ENCODE assay signal across 9 mouse cellular contexts in the genomic region with DNA sequence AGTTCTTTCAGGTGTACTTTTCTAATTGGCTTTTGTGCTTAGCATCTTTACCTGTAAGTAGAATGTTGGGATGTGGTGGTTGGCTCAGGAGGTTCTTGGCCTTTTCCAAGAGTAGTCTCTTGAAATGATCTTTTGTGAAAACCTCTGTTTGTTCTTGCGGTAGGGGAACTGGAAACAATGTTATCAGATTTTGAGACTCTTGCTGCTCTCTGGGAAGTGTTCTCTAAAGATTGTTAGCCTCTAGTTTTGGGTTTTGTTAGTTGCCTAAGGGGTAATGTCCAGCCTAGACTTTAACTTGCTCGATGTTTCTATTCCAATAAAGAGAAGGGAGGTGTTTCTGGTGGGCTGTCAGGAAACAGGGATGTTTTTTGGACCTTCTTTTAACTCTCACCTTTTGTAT. TPM values are rescaled to one million over a fixed set of nuclear protein-coding genes. Genes with fewer than 3 reads are reported as not detected.
DNase-seq lines count a peak whose midpoint lies in the region; ATAC-seq and TF ChIP-seq lines count a peak whose summit lies in the region.
"Had no signal": no experiment of that assay in that cellular context is flagged by ENCODE, and none has a peak within 500 bp of the region (broad histone marks: within the 10 kb centered on the region; RNA-seq: fewer than 3 reads in every experiment).

No protein-coding gene starts in this region.

- H3K27me3 ChIP-seq in heart, embryonic 13.5 days (replicated peaks), result no peaks in the 10 kb centered on the region
- H3K27me3 ChIP-seq in ES-Bruce4 (ENCODE audit: control insufficient read depth, insufficient read depth, low read length, poor library complexity, severe bottlenecking), result no peaks in the 10 kb centered on the region
- no peaks in the 10 kb centered on the region; the same call in 1 of the 2 replicates for H3K27me3 ChIP-seq in hindbrain, embryonic 10.5 days (ENCODE audit: insufficient read depth, poor library complexity, severe bottlenecking)
- no peaks in the 10 kb centered on the region for H3K27me3 ChIP-seq in liver, embryonic 16.5 days (ENCODE audit: control insufficient read depth, insufficient read depth, low read depth, low read length)

- no peak for TF ChIP-seq EP300 in ES-Bruce4 (IDR thresholded peaks at IDR 0.05; ENCODE audit: insufficient read depth, low read depth, low read length)

- TF ChIP-seq POLR2A in ES-Bruce4 (IDR thresholded peaks at IDR 0.05; ENCODE audit: insufficient read depth, low read length), result no peak

- H3K4me2 ChIP-seq in heart, embryonic 13.5 days, result peak overlapping the region; percentile 96
- peak overlapping the region; percentile 93 for H3K4me2 ChIP-seq in liver, embryonic 16.5 days (ENCODE audit: low read depth, low read length)

- H3K9me3 ChIP-seq in heart, embryonic 13.5 days, result no peaks in the 10 kb centered on the region
- no peaks in the 10 kb centered on the region for H3K9me3 ChIP-seq in ES-Bruce4 (replicated peaks; ENCODE audit: control insufficient read depth, insufficient read depth, low read length, poor library complexity, severe bottlenecking)
- no peaks in the 10 kb centered on the region for H3K9me3 ChIP-seq in hindbrain, embryonic 10.5 days
- H3K9me3 ChIP-seq in liver, embryonic 16.5 days (replicated peaks; ENCODE audit: control insufficient read depth, low read length), result no peaks in the 10 kb centered on the region

- TF ChIP-seq CTCF in ES-Bruce4 (IDR thresholded peaks at IDR 0.05; ENCODE audit: low read depth, low read length), result no peak

- 38% methylated on average over 2 of the region's 2 CpGs for WGBS in heart, embryonic 13.5 days
- WGBS in hindbrain, embryonic 10.5 days, result 68% methylated on average over 2 of the region's 2 CpGs
- WGBS in liver, embryonic 16.5 days (ENCODE audit: insufficient replicate concordance), result 14% methylated on average over 2 of the region's 2 CpGs

- H3K36me3 ChIP-seq in heart, embryonic 13.5 days, result no peaks in the 10 kb centered on the region
- H3K36me3 ChIP-seq in ES-Bruce4 (ENCODE audit: control insufficient read depth, insufficient read depth, low read length, poor library complexity, severe bottlenecking), result no peaks in the 10 kb centered on the region
- H3K36me3 ChIP-seq in hindbrain, embryonic 10.5 days, result no peaks in the 10 kb centered on the region
- H3K36me3 ChIP-seq in liver, embryonic 16.5 days (ENCODE audit: control insufficient read depth, insufficient read depth), result no peaks in the 10 kb centered on the region

- H3K4me1 ChIP-seq in heart, embryonic 13.5 days, result peaks cover 27% of the 10 kb centered on the region
- H3K4me1 ChIP-seq in ES-Bruce4 (ENCODE audit: control insufficient read depth, insufficient read depth, low read length), result peaks cover 1% of the 10 kb centered on the region
- H3K4me1 ChIP-seq in hindbrain, embryonic 10.5 days (replicated peaks), result peaks cover 27% of the 10 kb centered on the region
- H3K4me1 ChIP-seq in liver, embryonic 16.5 days (ENCODE audit: control insufficient read depth, low read depth, low read length), result peaks cover 19% of the 10 kb centered on the region

- H3K4me3 ChIP-seq in heart, embryonic 13.5 days, result peak overlapping the region; percentile 94
- no peak overlapping the region for H3K4me3 ChIP-seq in ES-Bruce4 (ENCODE audit: low read depth, low read length)
- peak overlapping the region; percentile 97 for H3K4me3 ChIP-seq in hindbrain, embryonic 10.5 days
- H3K4me3 ChIP-seq in liver, embryonic 16.5 days (ENCODE audit: low read depth, low read length), result peak overlapping the region; percentile 91

- intact Hi-C loops in heart, postnatal 14 days (cut with DNase I), result loop anchor here (5.0 kb wide), 1 partner anchor 46 kb away; no protein-coding TSS in a partner anchor

- no peak for DNase-seq in heart, postnatal 14 days
- DNase-seq in hindbrain, embryonic 10.5 days (ENCODE audit: low spot score), result no peak
- DNase-seq in left cerebral cortex, adult 9 months (ENCODE audit: low spot score in 2 of 2), result no peak
- no peak for DNase-seq in layer of hippocampus, adult 18-20 months (ENCODE audit: low spot score in 2 of 2)
- DNase-seq in MN1 (ENCODE audit: low spot score), result no peak
- DNase-seq: kidney, postnatal 14 days had no signal

- H3K9ac ChIP-seq in heart, embryonic 13.5 days, result peak overlapping the region; percentile 98
- H3K9ac ChIP-seq in ES-Bruce4 (ENCODE audit: low read depth, poor library complexity, severe bottlenecking), result peak overlapping the region; percentile 91; the same call in 1 of the 2 replicates
- peak overlapping the region; percentile 86 for H3K9ac ChIP-seq in liver, embryonic 16.5 days (ENCODE audit: low read depth, low read length)

- no peak for ATAC-seq in heart, embryonic 13.5 days (ENCODE audit: extremely low read depth, insufficient number of reproducible peaks, low FRiP score, low TSS enrichment)
- no peak for ATAC-seq in liver, embryonic 16.5 days (ENCODE audit: low read depth)

- H3K27ac ChIP-seq in heart, embryonic 13.5 days (replicated peaks), result no peak overlapping the region
- H3K27ac ChIP-seq in ES-Bruce4 (ENCODE audit: insufficient read depth, low read length), result no peak overlapping the region
- no peak overlapping the region for H3K27ac ChIP-seq in hindbrain, embryonic 10.5 days
- no peak overlapping the region for H3K27ac ChIP-seq in liver, embryonic 16.5 days (ENCODE audit: low read length)

RNA-seq across cellular contexts. Expression of gene Rabep1, which starts 1.5 kb away (rescaled TPM):
- polyA plus RNA-seq in heart, embryonic 13.5 days (2015; fragmentation: Nextera tagmentation; extraction: Ambion mirVana), result 28.3 and 31.8 TPM in 2 replicates
- total RNA-seq in heart, postnatal 14 days (2021), result 10 to 100 TPM; 32.8 to 34.8 TPM
- polyA plus RNA-seq in ES-Bruce4 (2011; ENCODE audit: insufficient read depth, insufficient read length, low read depth, missing spikeins), result 46.4 and 50.9 TPM in 2 replicates
- 32.5 and 41.7 TPM in 2 replicates for polyA plus RNA-seq in hindbrain, embryonic 10.5 days (2016; fragmentation: Nextera tagmentation; extraction: Ambion mirVana)
- 11.6 and 11.8 TPM in 2 replicates for polyA plus RNA-seq in liver, embryonic 16.5 days (2015; fragmentation: Nextera tagmentation; extraction: Ambion mirVana)
- total RNA-seq in layer of hippocampus, adult 18-20 months (2021), result 100 to 1,000 TPM; 128 to 130 TPM

RNA-seq across cellular contexts. Expression of gene Scimp, which starts 33.6 kb away (rescaled TPM):
- 0.13 TPM in 1 of 2 replicates, not detected in the other for polyA plus RNA-seq in heart, embryonic 13.5 days (2015; fragmentation: Nextera tagmentation; extraction: Ambion mirVana)
- total RNA-seq in heart, postnatal 14 days (2021), result under 1 TPM; 0.29 to 0.55 TPM
- not detected in 2 replicates for polyA plus RNA-seq in ES-Bruce4 (2011; ENCODE audit: insufficient read depth, insufficient read length, low read depth, missing spikeins)
- not detected in 2 replicates for polyA plus RNA-seq in hindbrain, embryonic 10.5 days (2016; fragmentation: Nextera tagmentation; extraction: Ambion mirVana)
- 0.57 and 1.0 TPM in 2 replicates for polyA plus RNA-seq in liver, embryonic 16.5 days (2015; fragmentation: Nextera tagmentation; extraction: Ambion mirVana)
- not detected for total RNA-seq in layer of hippocampus, adult 18-20 months (2021)
